ENCODE assay signal across 9 mouse cellular contexts in genomic region chr5:132195048-132195533, GRCm38 (mm10).
DNase-seq lines count a peak whose midpoint lies in the region; ATAC-seq lines count a peak whose summit lies in the region.
"Had no signal": no experiment of that assay in that cellular context is flagged by ENCODE, and none has a peak within 500 bp of the region (broad histone marks: within the 10 kb centered on the region; RNA-seq: fewer than 3 reads in every experiment).

No protein-coding gene starts in this region.

- H3K9me3 ChIP-seq in forebrain, embryonic 12.5 days = no peaks in the 10 kb centered on the region
- H3K9me3 ChIP-seq in forebrain, embryonic 15.5 days = no peaks in the 10 kb centered on the region
- H3K9me3 ChIP-seq in heart, embryonic 16.5 days (replicated peaks; ENCODE audit: control insufficient read depth, low read length) = no peaks in the 10 kb centered on the region
- H3K9me3 ChIP-seq: liver, embryonic 15.5 days had no signal

- peak overlapping the region; percentile 2; the same call in 1 of the 2 replicates for H3K4me2 ChIP-seq in forebrain, embryonic 12.5 days
- no peak overlapping the region for H3K4me2 ChIP-seq in forebrain, embryonic 15.5 days (replicated peaks)
- H3K4me2 ChIP-seq in heart, embryonic 16.5 days (ENCODE audit: low read depth, low read length) = peak overlapping the region; percentile 43
- H3K4me2 ChIP-seq: liver, embryonic 15.5 days had no signal

- no peaks in the 10 kb centered on the region for H3K36me3 ChIP-seq in forebrain, embryonic 12.5 days (replicated peaks)
- H3K36me3 ChIP-seq in forebrain, embryonic 15.5 days = no peaks in the 10 kb centered on the region
- H3K36me3 ChIP-seq in heart, embryonic 16.5 days (ENCODE audit: control insufficient read depth, insufficient read depth) = no peaks in the 10 kb centered on the region
- H3K36me3 ChIP-seq: liver, embryonic 15.5 days had no signal

- no peaks in the 10 kb centered on the region for H3K27me3 ChIP-seq in forebrain, embryonic 12.5 days
- H3K27me3 ChIP-seq in forebrain, embryonic 15.5 days = no peaks in the 10 kb centered on the region
- H3K27me3 ChIP-seq in heart, embryonic 16.5 days (ENCODE audit: control insufficient read depth, insufficient read depth, low read length) = no peaks in the 10 kb centered on the region
- H3K27me3 ChIP-seq: liver, embryonic 15.5 days had no signal

- no peak overlapping the region for H3K9ac ChIP-seq in forebrain, embryonic 12.5 days
- H3K9ac ChIP-seq in forebrain, embryonic 15.5 days (replicated peaks) = no peak overlapping the region
- H3K9ac ChIP-seq in heart, embryonic 16.5 days (ENCODE audit: low read length) = no peak overlapping the region
- H3K9ac ChIP-seq: liver, embryonic 15.5 days had no signal

- WGBS in forebrain, embryonic 12.5 days = 44% methylated on average over 6 of the region's 6 CpGs
- WGBS in forebrain, embryonic 15.5 days = 18% methylated on average over 6 of the region's 6 CpGs
- WGBS in heart, embryonic 16.5 days = 24% methylated on average over 6 of the region's 6 CpGs

- H3K4me1 ChIP-seq in forebrain, embryonic 12.5 days = peaks cover 27% of the 10 kb centered on the region
- peaks cover 43% of the 10 kb centered on the region for H3K4me1 ChIP-seq in forebrain, embryonic 15.5 days
- peaks cover 19% of the 10 kb centered on the region for H3K4me1 ChIP-seq in heart, embryonic 16.5 days (ENCODE audit: control insufficient read depth, insufficient read depth, low read length)
- H3K4me1 ChIP-seq: liver, embryonic 15.5 days had no signal

- H3K27ac ChIP-seq in forebrain, embryonic 12.5 days = peak overlapping the region; percentile 48
- H3K27ac ChIP-seq in forebrain, embryonic 15.5 days (replicated peaks) = no peak overlapping the region
- peak overlapping the region; percentile 41 for H3K27ac ChIP-seq in heart, embryonic 16.5 days (ENCODE audit: low read length)
- H3K27ac ChIP-seq: liver, embryonic 15.5 days had no signal

- no peak overlapping the region for H3K4me3 ChIP-seq in forebrain, embryonic 12.5 days (replicated peaks)
- no peak overlapping the region for H3K4me3 ChIP-seq in forebrain, embryonic 15.5 days
- peak overlapping the region; percentile 9; the same call in 1 of the 2 replicates for H3K4me3 ChIP-seq in heart, embryonic 16.5 days (ENCODE audit: low read length)
- H3K4me3 ChIP-seq: liver, embryonic 15.5 days had no signal

- peak; percentile 15 for DNase-seq in embryo, embryonic 9.5 days (ENCODE audit: extremely low spot score)
- DNase-seq in kidney, postnatal 36 days = peak; percentile 76 to 83
- DNase-seq in retina, embryonic 14.5 days (ENCODE audit: low spot score) = peak; percentile 31
- DNase-seq in B cell, adult 2 months = no peak

- no peak for ATAC-seq in forebrain, embryonic 12.5 days (ENCODE audit: low FRiP score)
- no peak for ATAC-seq in forebrain, embryonic 15.5 days (replicated peaks)
- peak; percentile 79 for ATAC-seq in heart, embryonic 16.5 days (replicated peaks; ENCODE audit: extremely low read depth, insufficient read depth, low FRiP score)
- no peak for ATAC-seq in erythroblast, adult 5-6 weeks (replicated peaks; ENCODE audit: low FRiP score, poor library complexity, severe bottlenecking)

Comparison
In these comparisons a context has a peak if more than half of its experiments do, and no peak if none do; other contexts are left out.
1. DNase-seq: peak in embryo, embryonic 9.5 days (single experiment), kidney, postnatal 36 days (2 of 2) and retina, embryonic 14.5 days (single experiment); none in B cell, adult 2 months (0 of 2).